In the genomic region with DNA sequence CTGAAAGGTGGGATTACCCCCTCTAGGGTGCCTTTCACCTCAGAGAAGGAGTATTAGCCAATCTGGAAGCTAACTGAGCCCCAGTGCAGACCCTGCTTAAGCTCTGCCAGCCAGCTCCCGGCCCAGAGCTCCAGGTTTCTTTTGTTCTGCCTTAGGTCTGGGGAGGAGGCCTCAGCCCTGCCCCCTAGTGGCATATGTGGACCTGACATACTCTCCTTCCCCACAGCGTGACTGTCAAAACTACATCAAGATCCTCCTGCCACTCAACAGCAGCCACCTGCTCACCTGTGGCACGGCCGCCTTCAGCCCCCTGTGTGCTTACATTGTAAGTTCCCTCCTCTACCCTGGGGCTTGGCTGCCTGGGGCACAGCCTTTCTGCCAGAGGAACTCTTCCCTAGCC, we compare ENCODE assay signal across 8 mouse cellular contexts. TPM values are rescaled to one million over a fixed set of nuclear protein-coding genes. Genes with fewer than 3 reads are reported as not detected.
DNase-seq lines count a peak whose midpoint lies in the region; ATAC-seq and TF ChIP-seq lines count a peak whose summit lies in the region.

No protein-coding gene starts in this region.

- peak; percentile 84; the same call in 1 of the 2 replicates for TF ChIP-seq CTCF in spleen, adult 2 months (IDR thresholded peaks at IDR 0.05; ENCODE audit: extremely low read depth, insufficient read depth, insufficient read length, insufficient replicate concordance)

- peak; percentile 87 for ATAC-seq in granulocyte monocyte progenitor cell, adult 5-6 weeks (replicated peaks; ENCODE audit: poor library complexity, severe bottlenecking)
- ATAC-seq in intestine, embryonic 16.5 days = peak; percentile 77
- ATAC-seq in limb, embryonic 12.5 days (ENCODE audit: insufficient number of reproducible peaks, insufficient read depth, low FRiP score, low TSS enrichment, low read depth) = peak; percentile 40; the same call in 1 of the 2 replicates
- peak; percentile 75 for ATAC-seq in midbrain, embryonic 14.5 days (ENCODE audit: low FRiP score, low TSS enrichment)

- H3K27me3 ChIP-seq in intestine, embryonic 16.5 days (replicated peaks; ENCODE audit: control insufficient read depth, insufficient read depth, low read length) = no peaks in the 10 kb centered on the region
- no peaks in the 10 kb centered on the region for H3K27me3 ChIP-seq in limb, embryonic 12.5 days
- no peaks in the 10 kb centered on the region for H3K27me3 ChIP-seq in midbrain, embryonic 14.5 days (ENCODE audit: control insufficient read depth, insufficient read depth, low read length)
- no peaks in the 10 kb centered on the region for H3K27me3 ChIP-seq in spleen, adult 2 months (ENCODE audit: control insufficient read depth, insufficient read depth, low read length)

- H3K27ac ChIP-seq in intestine, embryonic 16.5 days (ENCODE audit: low read length) = no peak overlapping the region
- H3K27ac ChIP-seq in limb, embryonic 12.5 days = peak overlapping the region; percentile 70; the same call in 1 of the 2 replicates
- H3K27ac ChIP-seq in midbrain, embryonic 14.5 days (replicated peaks; ENCODE audit: low read depth, low read length) = peak overlapping the region; percentile 78
- H3K27ac ChIP-seq in spleen, adult 2 months (ENCODE audit: insufficient read depth, low read length) = peak overlapping the region; percentile 70; the same call in 1 of the 2 replicates

- H3K9me3 ChIP-seq in intestine, embryonic 16.5 days (ENCODE audit: control insufficient read depth, low read length) = no peaks in the 10 kb centered on the region
- no peaks in the 10 kb centered on the region for H3K9me3 ChIP-seq in limb, embryonic 12.5 days
- H3K9me3 ChIP-seq in midbrain, embryonic 14.5 days (ENCODE audit: control insufficient read depth, low read length) = no peaks in the 10 kb centered on the region

- no peak for TF ChIP-seq POLR2A in spleen, adult 2 months (IDR thresholded peaks at IDR 0.05; ENCODE audit: low read depth, low read length)

- 0 out of 2 replicates have a peak, but pooled peaks cover 15% of the 10 kb centered on the region for H3K36me3 ChIP-seq in intestine, embryonic 16.5 days (ENCODE audit: control insufficient read depth, insufficient read depth, low read length)
- peaks cover 65% of the 10 kb centered on the region for H3K36me3 ChIP-seq in limb, embryonic 12.5 days
- H3K36me3 ChIP-seq in midbrain, embryonic 14.5 days (ENCODE audit: control insufficient read depth, insufficient read depth, low read length) = peaks cover 58% of the 10 kb centered on the region
- peaks cover 52% of the 10 kb centered on the region for H3K36me3 ChIP-seq in spleen, adult 2 months (ENCODE audit: control insufficient read depth, insufficient read depth, low read length)

- H3K4me1 ChIP-seq in intestine, embryonic 16.5 days (ENCODE audit: control insufficient read depth, insufficient read depth, low read length) = 0 out of 2 replicates have a peak, but pooled peaks cover 2% of the 10 kb centered on the region
- no peaks in the 10 kb centered on the region for H3K4me1 ChIP-seq in limb, embryonic 12.5 days (replicated peaks)
- H3K4me1 ChIP-seq in midbrain, embryonic 14.5 days (ENCODE audit: control insufficient read depth, insufficient read depth, low read length) = peaks cover 3% of the 10 kb centered on the region; the same call in 1 of the 2 replicates
- peaks cover 31% of the 10 kb centered on the region for H3K4me1 ChIP-seq in spleen, adult 2 months (ENCODE audit: control insufficient read depth, insufficient read depth, insufficient read length)

- peak; percentile 72 for DNase-seq in 416B (ENCODE audit: low read depth)
- peak; percentile 86 for DNase-seq in adrenal gland, postnatal 10 days
- peak; percentile 72 for DNase-seq in embryo, embryonic 9.5 days (ENCODE audit: extremely low spot score)
- peak; percentile 90 for DNase-seq in midbrain, embryonic 14.5 days
- peak in 1 of 2 experiments; percentile 80 for DNase-seq in spleen, adult 2 months (ENCODE audit: low read depth in 1 of 2, low spot score in 2 of 2)

- H3K9ac ChIP-seq in intestine, embryonic 16.5 days (ENCODE audit: low read depth, low read length) = no peak overlapping the region
- H3K9ac ChIP-seq in limb, embryonic 12.5 days (replicated peaks) = 0 out of 2 replicates have a peak overlapping the region, but pooled peaks have one; percentile 23
- peak overlapping the region; percentile 54; the same call in 1 of the 2 replicates for H3K9ac ChIP-seq in midbrain, embryonic 14.5 days (replicated peaks; ENCODE audit: low read length)

- WGBS in intestine, embryonic 16.5 days = 31% methylated on average over 4 of the region's 4 CpGs
- 24% methylated on average over 4 of the region's 4 CpGs for WGBS in limb, embryonic 12.5 days
- WGBS in midbrain, embryonic 14.5 days = 14% methylated on average over 4 of the region's 4 CpGs
- 33% methylated on average over 4 of the region's 4 CpGs for WGBS in spleen, adult 2 months

- no peak overlapping the region for H3K4me3 ChIP-seq in intestine, embryonic 16.5 days (ENCODE audit: low read length)
- H3K4me3 ChIP-seq in limb, embryonic 12.5 days (replicated peaks) = no peak overlapping the region
- H3K4me3 ChIP-seq in midbrain, embryonic 14.5 days (replicated peaks; ENCODE audit: low read depth, low read length) = no peak overlapping the region
- H3K4me3 ChIP-seq in spleen, adult 2 months (ENCODE audit: extremely low read depth, insufficient read depth, insufficient read length) = no peak overlapping the region

- no peak overlapping the region for H3K4me2 ChIP-seq in intestine, embryonic 16.5 days (ENCODE audit: low read depth, low read length)
- no peak overlapping the region for H3K4me2 ChIP-seq in limb, embryonic 12.5 days
- no peak overlapping the region for H3K4me2 ChIP-seq in midbrain, embryonic 14.5 days (ENCODE audit: low read length)

RNA-seq across cellular contexts. Expression of a gene that starts 17.2 kb away (rescaled TPM):
- 10 to 100 TPM; 50.6 to 54.9 TPM for total RNA-seq in adrenal gland, postnatal 10 days (2021)
- total RNA-seq in granulocyte monocyte progenitor cell, adult 5-6 weeks (2014; fragmentation: Nextera tagmentation) = 45.3 and 77.8 TPM in 2 replicates
- 25.0 and 67.5 TPM in 2 replicates for total RNA-seq in granulocyte monocyte progenitor cell, adult 5-6 weeks (2017)
- 285 and 306 TPM in 2 replicates for polyA plus RNA-seq in intestine, embryonic 16.5 days (2015; fragmentation: Nextera tagmentation; extraction: Ambion mirVana)
- polyA plus RNA-seq in limb, embryonic 12.5 days (2016; fragmentation: Nextera tagmentation; extraction: Ambion mirVana) = 47.5 and 49.7 TPM in 2 replicates
- 24.2 and 26.7 TPM in 2 replicates for polyA plus RNA-seq in midbrain, embryonic 14.5 days (2014; fragmentation: Nextera tagmentation; extraction: Ambion mirVana)
- polyA plus RNA-seq in spleen, adult 2 months (2012; rRNA removed) = 117 and 118 TPM in 2 replicates

RNA-seq across cellular contexts. Expression of a gene that starts 17.3 kb away (rescaled TPM):
- 1 to 10 TPM; 3.0 to 3.9 TPM for total RNA-seq in adrenal gland, postnatal 10 days (2021)
- total RNA-seq in granulocyte monocyte progenitor cell, adult 5-6 weeks (2014; fragmentation: Nextera tagmentation) = 4.5 and 10.0 TPM in 2 replicates
- 1.9 and 3.0 TPM in 2 replicates for total RNA-seq in granulocyte monocyte progenitor cell, adult 5-6 weeks (2017)
- polyA plus RNA-seq in intestine, embryonic 16.5 days (2015; fragmentation: Nextera tagmentation; extraction: Ambion mirVana) = 7.6 and 8.1 TPM in 2 replicates
- 3.2 and 3.7 TPM in 2 replicates for polyA plus RNA-seq in limb, embryonic 12.5 days (2016; fragmentation: Nextera tagmentation; extraction: Ambion mirVana)
- polyA plus RNA-seq in midbrain, embryonic 14.5 days (2014; fragmentation: Nextera tagmentation; extraction: Ambion mirVana) = 4.0 TPM in 2 replicates
- polyA plus RNA-seq in spleen, adult 2 months (2012; rRNA removed) = 3.0 and 3.7 TPM in 2 replicates

RNA-seq across cellular contexts. Expression of a gene that starts 28.8 kb away (rescaled TPM):
- total RNA-seq in adrenal gland, postnatal 10 days (2021) = 10 to 100 TPM; 39.0 to 44.3 TPM
- total RNA-seq in granulocyte monocyte progenitor cell, adult 5-6 weeks (2014; fragmentation: Nextera tagmentation) = 6.2 and 6.6 TPM in 2 replicates
- total RNA-seq in granulocyte monocyte progenitor cell, adult 5-6 weeks (2017) = 3.6 and 4.4 TPM in 2 replicates
- polyA plus RNA-seq in intestine, embryonic 16.5 days (2015; fragmentation: Nextera tagmentation; extraction: Ambion mirVana) = 14.9 and 16.3 TPM in 2 replicates
- 12.2 and 13.5 TPM in 2 replicates for polyA plus RNA-seq in limb, embryonic 12.5 days (2016; fragmentation: Nextera tagmentation; extraction: Ambion mirVana)
- 19.8 and 21.9 TPM in 2 replicates for polyA plus RNA-seq in midbrain, embryonic 14.5 days (2014; fragmentation: Nextera tagmentation; extraction: Ambion mirVana)
- polyA plus RNA-seq in spleen, adult 2 months (2012; rRNA removed) = 69.5 and 81.3 TPM in 2 replicates

RNA-seq across cellular contexts. Expression of a gene that starts 30.8 kb away (rescaled TPM):
- 1 to 10 TPM; 1.1 to 1.8 TPM for total RNA-seq in adrenal gland, postnatal 10 days (2021)
- 0.36 TPM in 1 of 2 replicates, not detected in the other for total RNA-seq in granulocyte monocyte progenitor cell, adult 5-6 weeks (2014; fragmentation: Nextera tagmentation)
- not detected in 2 replicates for total RNA-seq in granulocyte monocyte progenitor cell, adult 5-6 weeks (2017)
- polyA plus RNA-seq in intestine, embryonic 16.5 days (2015; fragmentation: Nextera tagmentation; extraction: Ambion mirVana) = 0.56 and 0.69 TPM in 2 replicates
- polyA plus RNA-seq in limb, embryonic 12.5 days (2016; fragmentation: Nextera tagmentation; extraction: Ambion mirVana) = 0.41 and 0.79 TPM in 2 replicates
- 1.2 and 2.2 TPM in 2 replicates for polyA plus RNA-seq in midbrain, embryonic 14.5 days (2014; fragmentation: Nextera tagmentation; extraction: Ambion mirVana)
- 0.25 and 0.31 TPM in 2 replicates for polyA plus RNA-seq in spleen, adult 2 months (2012; rRNA removed)

RNA-seq across cellular contexts. Expression of a gene that starts 45.6 kb away (rescaled TPM):
- 10 to 100 TPM; 38.7 to 47.4 TPM for total RNA-seq in adrenal gland, postnatal 10 days (2021)
- total RNA-seq in granulocyte monocyte progenitor cell, adult 5-6 weeks (2014; fragmentation: Nextera tagmentation) = 23.7 and 33.5 TPM in 2 replicates
- 21.2 and 33.9 TPM in 2 replicates for total RNA-seq in granulocyte monocyte progenitor cell, adult 5-6 weeks (2017)
- 52.0 and 57.8 TPM in 2 replicates for polyA plus RNA-seq in intestine, embryonic 16.5 days (2015; fragmentation: Nextera tagmentation; extraction: Ambion mirVana)
- 50.3 and 53.7 TPM in 2 replicates for polyA plus RNA-seq in limb, embryonic 12.5 days (2016; fragmentation: Nextera tagmentation; extraction: Ambion mirVana)
- polyA plus RNA-seq in midbrain, embryonic 14.5 days (2014; fragmentation: Nextera tagmentation; extraction: Ambion mirVana) = 67.3 and 70.8 TPM in 2 replicates
- 14.9 and 21.5 TPM in 2 replicates for polyA plus RNA-seq in spleen, adult 2 months (2012; rRNA removed)
